Mouse (Mus musculus): Measurements from ENCODE around the gene Sorl1. TPM values are rescaled to one million over a fixed set of nuclear protein-coding genes. Genes with fewer than 3 reads are reported as not detected.
"Not testable (repeated sequence)": the region's sequence is repeated elsewhere in the genome, so short reads cannot be mapped to it uniquely, and the experiment has no call there.

Sorl1 gene
- polyA plus RNA-seq, 1 experiment from 2014 or later: 1.0 TPM

DNA sequence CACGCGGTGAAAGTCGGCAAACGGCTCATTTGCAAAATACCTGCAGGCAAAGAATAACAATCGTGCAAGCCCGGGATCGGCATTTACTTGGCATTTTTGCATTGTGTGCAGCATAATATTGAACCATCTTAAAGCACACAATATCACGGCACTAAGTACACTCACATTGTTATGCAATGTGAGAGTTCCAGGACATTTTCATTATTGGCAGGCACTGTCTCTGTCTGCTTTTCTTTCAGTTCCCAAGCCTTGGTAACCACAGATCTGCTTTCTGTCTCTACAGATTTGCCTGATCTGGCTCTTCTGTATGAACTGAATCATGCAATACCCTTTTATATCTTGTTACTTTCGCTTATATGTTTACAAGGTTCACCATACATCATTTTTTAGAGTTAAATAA is 56.1 kb downstream of the Sorl1 start:
- no peaks in the 10 kb centered on the region for H3K27me3 ChIP-seq
- H3K4me1 ChIP-seq (replicated peaks): no peaks in the 10 kb centered on the region
- no peak overlapping the region for H3K4me3 ChIP-seq (replicated peaks)
- WGBS (ENCODE audit: insufficient replicate concordance): 74% methylated on average over 9 of the region's 9 CpGs
- H3K9me3 ChIP-seq (replicated peaks): no peaks in the 10 kb centered on the region
- ATAC-seq (ENCODE audit: low read depth) (no peak), DNase-seq (no peak)
- no peaks in the 10 kb centered on the region for H3K36me3 ChIP-seq
- H3K27ac ChIP-seq: no peak overlapping the region
- no peak overlapping the region for H3K4me2 ChIP-seq
- H3K9ac ChIP-seq: no peak overlapping the region

DNA sequence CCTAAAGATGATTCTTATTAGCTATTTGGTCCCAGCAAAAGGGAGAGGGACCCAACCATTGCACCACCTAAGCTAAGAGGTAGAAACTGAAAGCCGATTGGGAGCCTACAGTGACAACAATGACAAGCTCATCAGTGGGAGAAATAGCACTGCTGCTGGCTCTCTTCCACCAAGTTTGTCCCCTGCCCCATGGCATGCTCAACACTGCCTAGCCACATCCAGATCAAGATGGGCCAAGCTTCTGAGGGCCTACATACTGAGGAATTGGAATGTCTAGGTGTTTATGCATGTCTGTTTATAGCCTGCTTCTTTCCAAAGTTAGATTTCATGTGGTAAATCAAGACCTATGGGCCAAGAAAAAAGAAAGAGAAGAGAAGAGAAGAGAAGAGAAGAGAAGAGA is 58.3 kb downstream of the Sorl1 start:
- no peak for DNase-seq
- no peak overlapping the region for H3K27ac ChIP-seq
- H3K4me3 ChIP-seq (replicated peaks): no peak overlapping the region
- ATAC-seq (ENCODE audit: low read depth): no peak
- no peaks in the 10 kb centered on the region for H3K27me3 ChIP-seq
- H3K4me2 ChIP-seq: no peak overlapping the region
- WGBS (ENCODE audit: insufficient replicate concordance): 62% methylated on average over 1 of the region's 1 CpGs
- no peaks in the 10 kb centered on the region for H3K9me3 ChIP-seq (replicated peaks)
- no peaks in the 10 kb centered on the region for H3K36me3 ChIP-seq
- H3K9ac ChIP-seq: no peak overlapping the region
- no peaks in the 10 kb centered on the region for H3K4me1 ChIP-seq (replicated peaks)

DNA sequence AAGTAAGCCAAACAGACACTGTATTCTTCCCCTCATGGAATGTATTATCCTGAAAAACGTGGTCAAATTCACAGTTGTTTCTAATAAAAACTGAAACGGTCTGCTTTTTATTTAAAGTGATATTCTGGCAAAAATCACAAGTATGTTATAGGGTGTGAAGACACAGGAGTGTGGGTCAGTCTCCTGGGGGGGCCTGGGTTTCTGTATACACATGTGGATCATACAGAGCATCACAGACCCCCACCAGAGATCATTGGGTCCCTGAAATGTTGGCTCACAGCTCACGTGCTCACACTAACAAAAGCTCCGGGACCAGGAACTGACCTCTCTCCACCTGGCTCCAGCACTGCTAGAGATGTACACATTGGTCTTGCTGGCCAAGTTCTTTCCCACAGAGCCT is 60.7 kb downstream of the Sorl1 start:
- ATAC-seq (ENCODE audit: low read depth) (no peak), DNase-seq (no peak)
- no peaks in the 10 kb centered on the region for H3K4me1 ChIP-seq (replicated peaks)
- no peaks in the 10 kb centered on the region for H3K36me3 ChIP-seq
- H3K27ac ChIP-seq: no peak overlapping the region
- no peak overlapping the region for H3K4me3 ChIP-seq (replicated peaks)
- WGBS (ENCODE audit: insufficient replicate concordance): 58% methylated on average over 4 of the region's 4 CpGs
- H3K27me3 ChIP-seq: no peaks in the 10 kb centered on the region
- no peak overlapping the region for H3K4me2 ChIP-seq
- H3K9ac ChIP-seq: no peak overlapping the region
- H3K9me3 ChIP-seq (replicated peaks): no peaks in the 10 kb centered on the region

DNA sequence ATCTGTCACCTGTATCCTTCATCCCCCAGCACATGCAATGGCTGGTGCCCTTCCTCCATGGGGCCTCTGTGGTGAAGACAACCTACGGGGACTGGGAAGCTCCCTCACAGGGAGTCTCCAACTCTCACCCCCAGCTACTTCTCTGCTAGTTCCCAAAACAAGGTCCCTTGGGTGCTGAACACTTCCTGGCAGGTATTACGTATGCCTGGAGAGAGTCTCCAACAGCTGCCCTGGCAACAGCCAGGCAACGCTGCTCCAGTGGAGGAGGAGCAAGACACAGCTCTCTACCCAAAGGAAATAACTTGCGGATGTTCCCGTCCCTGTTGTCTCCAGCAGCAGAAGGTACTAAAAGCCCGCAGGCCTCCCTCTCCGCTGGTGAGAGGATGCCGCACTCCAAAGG is 61.8 kb downstream of the Sorl1 start:
- DNase-seq (no peak), ATAC-seq (ENCODE audit: low read depth) (no peak)
- Histone ChIP-seq H3K9ac (no peak overlapping the region), H3K4me3 (replicated peaks) (no peak overlapping the region), H3K27ac (no peak overlapping the region), H3K27me3 (no peaks in the 10 kb centered on the region), H3K4me2 (no peak overlapping the region), H3K36me3 (no peaks in the 10 kb centered on the region), H3K4me1 (replicated peaks) (no peaks in the 10 kb centered on the region), H3K9me3 (replicated peaks) (no peaks in the 10 kb centered on the region)
- WGBS (ENCODE audit: insufficient replicate concordance): 66% methylated on average over 8 of the region's 8 CpGs

- not testable (repeated sequence) for H3K4me3 ChIP-seq (replicated peaks); H3K9ac ChIP-seq; H3K27me3 ChIP-seq; H3K4me2 ChIP-seq; ATAC-seq (ENCODE audit: low read depth); H3K27ac ChIP-seq; H3K9me3 ChIP-seq (replicated peaks); H3K36me3 ChIP-seq; DNase-seq; H3K4me1 ChIP-seq (replicated peaks)
- WGBS (ENCODE audit: insufficient replicate concordance): 63% methylated on average over 2 of the region's 2 CpGs
Observed at GRCm38 (mm10) chr9:42059006-42059405, 65.1 kb downstream of the Sorl1 start.

DNA sequence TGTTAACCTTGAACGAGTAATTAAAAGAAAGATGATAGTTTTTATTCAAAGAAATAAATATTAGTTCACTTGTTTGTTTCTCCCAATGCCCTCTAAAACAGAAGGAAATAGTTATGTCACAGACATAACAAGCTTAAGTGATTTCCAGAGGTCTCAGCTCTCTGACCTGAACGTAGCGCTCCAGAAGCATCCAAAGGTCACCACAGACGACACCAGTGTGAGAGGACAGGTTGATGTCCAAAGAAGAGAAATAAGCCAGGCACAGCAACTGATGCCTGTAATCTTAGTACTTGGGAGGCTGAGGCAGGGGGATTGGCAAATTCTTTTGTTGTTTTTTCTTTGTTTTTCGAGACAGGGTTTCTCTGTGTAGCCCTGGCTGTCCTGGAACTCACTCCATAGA is 67.5 kb downstream of the Sorl1 start:
- H3K9me3 ChIP-seq (replicated peaks): no peaks in the 10 kb centered on the region
- WGBS (ENCODE audit: insufficient replicate concordance): 58% methylated on average over 5 of the region's 5 CpGs
- no peak overlapping the region for H3K4me2 ChIP-seq

GRCm38 (mm10) chr9:42055378-42055777 is 68.7 kb downstream of the Sorl1 start:
- H3K4me1 ChIP-seq (replicated peaks): 0 out of 2 replicates have a peak, but pooled peaks cover 5% of the 10 kb centered on the region
- H3K27ac ChIP-seq: no peak overlapping the region
- ATAC-seq (ENCODE audit: low read depth) (no peak), DNase-seq (no peak)
- H3K4me2 ChIP-seq: no peak overlapping the region
- no peak overlapping the region for H3K9ac ChIP-seq
- H3K4me3 ChIP-seq (replicated peaks): no peak overlapping the region
- no peaks in the 10 kb centered on the region for H3K36me3 ChIP-seq
- WGBS (ENCODE audit: insufficient replicate concordance): 69% methylated on average over 4 of the region's 4 CpGs
- no peaks in the 10 kb centered on the region for H3K27me3 ChIP-seq
- H3K9me3 ChIP-seq (replicated peaks): no peaks in the 10 kb centered on the region

More for the DNA sequence above, 67.5 kb downstream of the Sorl1 start:
- no peaks in the 10 kb centered on the region for H3K36me3 ChIP-seq
- no peaks in the 10 kb centered on the region for H3K27me3 ChIP-seq
- no peak for DNase-seq
- H3K4me3 ChIP-seq (replicated peaks): no peak overlapping the region
- 0 out of 2 replicates have a peak, but pooled peaks cover 5% of the 10 kb centered on the region for H3K4me1 ChIP-seq (replicated peaks)
- no peak for ATAC-seq (ENCODE audit: low read depth)
- H3K9ac ChIP-seq: no peak overlapping the region
- H3K27ac ChIP-seq: no peak overlapping the region

GRCm38 (mm10) chr9:42054339-42055272 is 69.5 kb downstream of the Sorl1 start:
- H3K9ac ChIP-seq: no peak overlapping the region
- H3K4me1 ChIP-seq (replicated peaks): 0 out of 2 replicates have a peak, but pooled peaks cover 5% of the 10 kb centered on the region
- H3K27ac ChIP-seq: no peak overlapping the region
- DNase-seq: no peak
- no peak for ATAC-seq (ENCODE audit: low read depth)
- no peak overlapping the region for H3K4me3 ChIP-seq (replicated peaks)
- no peaks in the 10 kb centered on the region for H3K9me3 ChIP-seq (replicated peaks)
- no peaks in the 10 kb centered on the region for H3K36me3 ChIP-seq
- H3K4me2 ChIP-seq: no peak overlapping the region
- WGBS (ENCODE audit: insufficient replicate concordance): 70% methylated on average over 20 of the region's 20 CpGs
- no peaks in the 10 kb centered on the region for H3K27me3 ChIP-seq

- WGBS (ENCODE audit: insufficient replicate concordance): 72% methylated on average over 12 of the region's 12 CpGs
- H3K27ac ChIP-seq: no peak overlapping the region
- H3K4me2 ChIP-seq: no peak overlapping the region
- no peak overlapping the region for H3K9ac ChIP-seq
- no peaks in the 10 kb centered on the region for H3K27me3 ChIP-seq
- no peaks in the 10 kb centered on the region for H3K36me3 ChIP-seq
- H3K4me3 ChIP-seq (replicated peaks): no peak overlapping the region
- DNase-seq (no peak), ATAC-seq (ENCODE audit: low read depth) (no peak)
- no peaks in the 10 kb centered on the region for H3K9me3 ChIP-seq (replicated peaks)
- H3K4me1 ChIP-seq (replicated peaks): 0 out of 2 replicates have a peak, but pooled peaks cover 5% of the 10 kb centered on the region
Observed at GRCm38 (mm10) chr9:42053591-42054190, 70.4 kb downstream of the Sorl1 start.

DNA sequence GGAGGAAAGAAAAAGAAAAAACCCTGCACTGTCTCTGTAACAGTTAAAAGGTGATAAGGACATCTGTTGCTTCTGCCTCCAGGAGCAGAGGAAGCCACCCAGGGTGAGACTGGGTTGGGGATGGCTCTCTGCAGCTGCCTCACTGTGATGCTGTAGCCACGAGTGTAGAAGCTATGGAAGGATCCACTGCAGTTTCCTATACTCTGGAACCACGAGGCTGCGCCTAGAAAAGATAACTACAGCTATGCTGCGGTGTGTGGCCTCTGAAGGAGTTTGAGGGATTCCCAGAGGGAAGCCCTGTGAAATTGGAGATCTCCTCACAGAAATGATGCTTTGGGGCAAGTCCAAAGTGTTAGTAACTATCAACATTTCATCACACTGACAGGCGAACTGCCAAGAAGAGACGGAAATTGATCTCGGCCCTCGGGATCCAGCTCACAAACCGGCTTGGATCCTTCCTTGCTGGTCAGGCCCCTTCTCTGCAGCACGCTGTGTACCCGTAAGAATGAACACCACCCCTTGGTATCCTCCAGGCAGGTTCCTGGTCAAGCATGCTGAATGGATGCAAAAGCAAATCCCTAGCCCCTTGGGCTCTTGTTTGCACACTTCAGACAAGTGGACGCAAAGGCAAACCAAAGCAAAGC is 71.3 kb downstream of the Sorl1 start:
- WGBS (ENCODE audit: insufficient replicate concordance): 52% methylated on average over 12 of the region's 12 CpGs

GRCm38 (mm10) chr9:42048542-42048941 is 75.6 kb downstream of the Sorl1 start:
- ATAC-seq (ENCODE audit: low read depth): no peak
- H3K4me1 ChIP-seq (replicated peaks): 0 out of 2 replicates have a peak, but pooled peaks cover 3% of the 10 kb centered on the region
- WGBS (ENCODE audit: insufficient replicate concordance): 31% methylated on average over 2 of the region's 2 CpGs

More for the DNA sequence above, 71.3 kb downstream of the Sorl1 start:
- H3K4me1 ChIP-seq (replicated peaks): 0 out of 2 replicates have a peak, but pooled peaks cover 5% of the 10 kb centered on the region
- H3K27me3 ChIP-seq: no peaks in the 10 kb centered on the region
- H3K4me2 ChIP-seq: no peak overlapping the region
- H3K9me3 ChIP-seq (replicated peaks): no peaks in the 10 kb centered on the region
- no peak overlapping the region for H3K4me3 ChIP-seq (replicated peaks)
- DNase-seq (no peak), ATAC-seq (ENCODE audit: low read depth) (no peak)
- no peak overlapping the region for H3K27ac ChIP-seq
- no peak overlapping the region for H3K9ac ChIP-seq
- H3K36me3 ChIP-seq: no peaks in the 10 kb centered on the region

More at GRCm38 (mm10) chr9:42048542-42048941, 75.6 kb downstream of the Sorl1 start:
- no peak for DNase-seq
- Histone ChIP-seq H3K4me2 (no peak overlapping the region), H3K4me3 (replicated peaks) (no peak overlapping the region), H3K27me3 (no peaks in the 10 kb centered on the region), H3K9me3 (replicated peaks) (no peaks in the 10 kb centered on the region), H3K9ac (no peak overlapping the region), H3K27ac (no peak overlapping the region), H3K36me3 (no peaks in the 10 kb centered on the region)
